Mouse (Mus musculus) CH12.LX (cell line): Measurements from ENCODE around the gene Spred2. TPM values are rescaled to one million over a fixed set of nuclear protein-coding genes. Genes with fewer than 3 reads are reported as not detected.

Source experiments
- DNase-seq: peaks from one replicate; pipeline ENCODE4 v3.0.0-alpha.2; 2013; ENCODE audit errors: extremely low read depth
- H3K27ac ChIP-seq: 2 replicates; pipeline ENCODE4 v1.5.1; 2012; ENCODE audit warnings: low read depth, mild to moderate bottlenecking, control low read depth, moderate library complexity; ENCODE audit not compliant: insufficient read depth
- H3K27me3 ChIP-seq: replicated peaks from 2 replicates; pipeline ENCODE3; 2012; ENCODE audit warnings: inconsistent platforms
- H3K36me3 ChIP-seq, 2 experiments: replicated peaks in 1 of 2; 2 replicates each; pipeline versions ENCODE3 to v1.6.1; 2012; ENCODE audit warnings: inconsistent platforms in 1 of 2, low read length in 1 of 2, mild to moderate bottlenecking in 1 of 2, mixed read lengths in 1 of 2, moderate library complexity in 1 of 2; ENCODE audit not compliant: control insufficient read depth in 1 of 2, insufficient read depth in 1 of 2
- H3K4me1 ChIP-seq, 2 experiments: 2 replicates each; pipeline ENCODE4 v1.6.1; 2012; ENCODE audit warnings: inconsistent platforms in 1 of 2, moderate library complexity in 1 of 2; ENCODE audit not compliant: insufficient read depth in 2 of 2, control insufficient read depth in 1 of 2
- H3K4me2 ChIP-seq: 2 replicates; pipeline ENCODE4 v1.6.1; 2012; ENCODE audit warnings: low read depth, mild to moderate bottlenecking, control low read depth; ENCODE audit not compliant: poor library complexity, insufficient read depth, severe bottlenecking
- H3K4me3 ChIP-seq, 3 experiments: fragments of 150-350 bp in 1 of 3; sonication (generic) in 1 of 3; replicated peaks in 1 of 3; 2 replicates each; pipeline versions ENCODE3 to v1.5.1; 2011 to 2012; ENCODE audit warnings: low read depth in 2 of 3, low read length in 2 of 3, mild to moderate bottlenecking in 2 of 3, moderate library complexity in 2 of 3, control low read depth in 1 of 3, improper control_type of control experiment in 1 of 3, inconsistent platforms in 1 of 3, mixed read lengths in 1 of 3; ENCODE audit not compliant: poor library complexity in 1 of 3
- H3K79me2 ChIP-seq: replicated peaks from 2 replicates; pipeline ENCODE4 v1.6.1; 2012; ENCODE audit warnings: mild to moderate bottlenecking, moderate library complexity; ENCODE audit not compliant: control insufficient read depth, poor library complexity, insufficient read depth, severe bottlenecking; ENCODE audit errors: extremely low read depth
- H3K9ac ChIP-seq: 2 replicates; pipeline ENCODE4 v1.6.1; 2012; ENCODE audit warnings: low read depth, mild to moderate bottlenecking, control low read depth, moderate library complexity; ENCODE audit not compliant: insufficient read depth
- H3K9me3 ChIP-seq: replicated peaks from 2 replicates; pipeline ENCODE3; 2012; ENCODE audit warnings: low read length, inconsistent platforms, mixed read lengths
- CHD1 ChIP-seq: IDR thresholded peaks from 2 replicates; pipeline ENCODE4 v1.6.1; 2012; ENCODE audit warnings: low read depth, low read length, improper control_type of control experiment, inconsistent platforms
- CHD2 ChIP-seq: IDR thresholded peaks from 2 replicates; pipeline ENCODE4 v1.6.1; 2011; ENCODE audit warnings: low read length, improper control_type of control experiment
- CTCF ChIP-seq, 2 experiments: IDR thresholded peaks in 1 of 2; conservative IDR thresholded peaks in 1 of 2; 2 replicates each; pipeline ENCODE4 v1.5.1; 2011 to 2012; ENCODE audit warnings: low read depth in 2 of 2, low read length in 2 of 2, improper control_type of control experiment in 1 of 2, inconsistent platforms in 1 of 2, mild to moderate bottlenecking in 1 of 2, moderate library complexity in 1 of 2
- EP300 ChIP-seq: IDR thresholded peaks from 2 replicates; pipeline ENCODE4 v1.6.1; 2011; ENCODE audit warnings: low read length, improper control_type of control experiment
- KAT2A ChIP-seq: IDR thresholded peaks from 2 replicates; pipeline ENCODE4 v1.6.1; 2012; ENCODE audit warnings: low read length, improper control_type of control experiment, inconsistent platforms; ENCODE audit not compliant: insufficient replicate concordance
- MAX ChIP-seq: IDR thresholded peaks from 2 replicates; pipeline ENCODE4 v1.6.1; 2011; ENCODE audit warnings: low read length, improper control_type of control experiment
- MEF2A ChIP-seq: IDR thresholded peaks from 2 replicates; pipeline ENCODE4 v1.6.1; 2014; ENCODE audit warnings: low read depth, mild to moderate bottlenecking, inconsistent platforms, low read length, improper control_type of control experiment, borderline replicate concordance
- RAD21 ChIP-seq: IDR thresholded peaks from 2 replicates; pipeline ENCODE4 v1.6.1; 2011; ENCODE audit warnings: low read depth, mild to moderate bottlenecking, low read length, improper control_type of control experiment, moderate library complexity
- TBP ChIP-seq: conservative IDR thresholded peaks from 2 replicates; pipeline ENCODE4 v1.6.1; 2011; ENCODE audit warnings: low read depth, low read length, improper control_type of control experiment
- TCF12 ChIP-seq: IDR thresholded peaks from 2 replicates; pipeline ENCODE4 v1.6.1; 2014; ENCODE audit warnings: low read depth, mild to moderate bottlenecking, inconsistent platforms, low read length, improper control_type of control experiment
- ZKSCAN1 ChIP-seq: IDR thresholded peaks from 2 replicates; pipeline ENCODE4 v1.6.1; 2012; ENCODE audit warnings: low read depth, inconsistent platforms, low read length, improper control_type of control experiment, borderline replicate concordance
- ZMIZ1 ChIP-seq: IDR thresholded peaks from 2 replicates; pipeline ENCODE4 v1.6.1; 2012; ENCODE audit warnings: low read depth, mild to moderate bottlenecking, inconsistent platforms, low read length, improper control_type of control experiment
- ZNF384 ChIP-seq: IDR thresholded peaks from 2 replicates; pipeline ENCODE4 v1.6.1; 2012; ENCODE audit warnings: low read depth, low read length, improper control_type of control experiment, inconsistent platforms
- dilution Hi-C: fragments of 300-500 bp; cut with MboI; formaldehyde crosslinking; loops from 2 replicates; pipeline ENCODE4 v1.14.3; 2020; ENCODE audit warnings: low sequenced_read_pairs; ENCODE audit not compliant: extremely low pct_unique_long_range_greater_than_20kb, extremely low pct_ligation_motif_present
- in situ Hi-C: fragments of 300-500 bp; cut with MboI; formaldehyde crosslinking; loops from 3 replicates; pipeline ENCODE4 v1.14.3; 2019; ENCODE audit warnings: low sequenced_read_pairs, low pct_ligation_motif_present, low pct_unique_long_range_greater_than_20kb, mixed read lengths
- polyA plus RNA-seq: library from polyadenylated mRNA; unstranded; fragments of >175 nt; gene quantifications from 2 replicates; pipeline ENCODE4 v1.2.1, GENCODE M21; 2012; ENCODE audit warnings: low read depth; ENCODE audit not compliant: insufficient read length
- total RNA-seq, 2 experiments: library from RNA; depleted of rRNA; stranded (reverse); fragments of 300-350 nt in 1 of 2; fragments of >200 nt in 1 of 2; gene quantifications; 2 replicates each; pipeline ENCODE4 v1.2.3; 2012 to 2014

Spred2 gene
- total and polyA plus RNA-seq, 3 experiments = 1.4 to 15.8 (median 4.2) TPM

- H3K27ac ChIP-seq = no peak overlapping the region
- in situ Hi-C loops (no loop called here), dilution Hi-C loops (no loop called here)
- TF ChIP-seq CHD1 (no peak), CTCF (conservative IDR thresholded peaks at IDR 0.05 in 1 of 2, IDR thresholded peaks at IDR 0.05 in 1 of 2; ENCODE audit: low read depth in 2 of 2, low read length in 2 of 2) (no peak), MAX (no peak), TCF12 (no peak), MEF2A (no peak), TBP (no peak)
- H3K4me3 ChIP-seq = no peak overlapping the region
- no peak for DNase-seq
- H3K4me2 ChIP-seq = no peak overlapping the region
- H3K27me3 ChIP-seq = no peaks in the 10 kb centered on the region
- H3K9me3 ChIP-seq = no peaks in the 10 kb centered on the region
- peaks cover 13 to 69% of the 10 kb centered on the region in 2 experiments for H3K4me1 ChIP-seq
- H3K79me2 ChIP-seq = peaks cover 2% of the 10 kb centered on the region; the same call in 1 of the 2 replicates
- H3K36me3 ChIP-seq = peaks cover 0 to 25% of the 10 kb centered on the region in 2 experiments
- H3K9ac ChIP-seq = no peak overlapping the region
Observed at GRCm38 (mm10) chr11:19983298-19983697, 59.1 kb downstream of the Spred2 start.

GRCm38 (mm10) chr11:19984029-19984428 is 59.9 kb downstream of the Spred2 start:
- TF ChIP-seq RAD21 = no peak
- TF ChIP-seq ZNF384 = no peak
- TF ChIP-seq CHD2 = no peak
- TF ChIP-seq TCF12 = no peak
- no peak for TF ChIP-seq KAT2A
- no peak for TF ChIP-seq ZKSCAN1
- in situ Hi-C loops (no loop called here), dilution Hi-C loops (no loop called here)
- H3K4me3 ChIP-seq = no peak overlapping the region
- no peaks in the 10 kb centered on the region for H3K9me3 ChIP-seq
- peaks cover 14 to 69% of the 10 kb centered on the region in 2 experiments for H3K4me1 ChIP-seq
- no peak overlapping the region for H3K9ac ChIP-seq
- H3K27me3 ChIP-seq = no peaks in the 10 kb centered on the region
- peaks cover 2% of the 10 kb centered on the region; the same call in 1 of the 2 replicates for H3K79me2 ChIP-seq
- no peak overlapping the region for H3K27ac ChIP-seq
- no peak for DNase-seq
- H3K4me2 ChIP-seq = no peak overlapping the region
- H3K36me3 ChIP-seq = peaks cover 0 to 22% of the 10 kb centered on the region in 2 experiments

GRCm38 (mm10) chr11:19985283-19985854 is 61.2 kb downstream of the Spred2 start:
- H3K4me2 ChIP-seq = peak overlapping the region; percentile 58; the same call in 1 of the 2 replicates
- peaks cover 21 to 73% of the 10 kb centered on the region in 2 experiments for H3K4me1 ChIP-seq
- H3K9ac ChIP-seq = no peak overlapping the region
- dilution Hi-C loops = no loop called here
- no peaks in the 10 kb centered on the region for H3K27me3 ChIP-seq
- no peak overlapping the region for H3K4me3 ChIP-seq
- no peaks in the 10 kb centered on the region; the same call in 1 of the 2 replicates for H3K79me2 ChIP-seq
- in situ Hi-C loops = no loop called here
- peaks cover 0 to 17% of the 10 kb centered on the region in 2 experiments for H3K36me3 ChIP-seq
- no peaks in the 10 kb centered on the region for H3K9me3 ChIP-seq
- no peak overlapping the region for H3K27ac ChIP-seq
- DNase-seq = peak; percentile 67
- TF ChIP-seq EP300 (0 out of 2 replicates have a peak, but pooled peaks have one; percentile 2), ZMIZ1 (no peak), ZNF384 (peak; percentile 82)
